Mouse (Mus musculus): ENCODE data around the gene Vamp5. TPM values are rescaled to one million over a fixed set of nuclear protein-coding genes. Genes with fewer than 3 reads are reported as not detected.

The Vamp5 gene
- total and polyA plus RNA-seq, 3 experiments: 465 to 593 TPM; not detected in 1

GRCm38 (mm10) chr6:72366844-72367443, 13.3 kb downstream of the Vamp5 start, which contains the start of gene Rnf181 (continued):
- TF ChIP-seq RCOR1 (IDR thresholded peaks at IDR 0.05; ENCODE audit: low read depth, low read length): no peak
- no peak for TF ChIP-seq RAD21 (IDR thresholded peaks at IDR 0.05; ENCODE audit: low read depth, low read length)

DNA sequence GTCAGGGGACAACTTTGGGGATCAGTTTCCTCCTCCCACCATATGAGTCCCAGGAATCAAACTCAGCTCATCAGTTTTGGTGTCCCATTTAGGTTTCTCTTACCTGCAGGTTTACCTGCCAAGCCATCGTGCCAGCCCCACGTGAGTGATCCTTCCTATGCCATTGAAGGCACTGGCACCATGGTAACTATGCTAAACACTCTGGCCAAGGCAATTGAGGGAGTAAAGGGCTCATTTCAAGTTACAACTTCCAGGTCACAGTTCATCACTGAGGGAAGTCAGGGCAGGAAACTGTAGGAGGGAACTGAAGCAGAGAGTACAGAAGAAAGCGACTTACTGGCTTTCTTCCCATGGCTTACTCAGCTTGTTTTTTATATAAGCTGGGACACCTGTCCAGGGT, 14.0 kb downstream of the Vamp5 start:
- H3K27me3 ChIP-seq (ENCODE audit: control insufficient read depth in 1 of 2, insufficient read depth in 2 of 2, low read length in 2 of 2): no peaks in the 10 kb centered on the region
- no peak for DNase-seq (ENCODE audit: low read depth, low spot score)
- no peak for TF ChIP-seq MXI1 (IDR thresholded peaks at IDR 0.05; ENCODE audit: low read depth, low read length)
- TF ChIP-seq HCFC1 (IDR thresholded peaks at IDR 0.05; ENCODE audit: low read depth, low read length): peak; percentile 53; the same call in 1 of the 2 replicates
- no peak; a peak in 1 of 4 replicates for TF ChIP-seq POLR2A (IDR thresholded peaks at IDR 0.05; ENCODE audit: control insufficient read depth in 1 of 2, insufficient read depth in 1 of 2, low read depth in 1 of 2, low read length in 2 of 2, poor library complexity in 1 of 2)
- no peak for TF ChIP-seq RCOR1 (IDR thresholded peaks at IDR 0.05; ENCODE audit: low read depth, low read length)
- TF ChIP-seq GATA1 (IDR thresholded peaks at IDR 0.05; ENCODE audit: low read depth, low read length): no peak
- no peak for TF ChIP-seq NRF1 (IDR thresholded peaks at IDR 0.05; ENCODE audit: insufficient read depth, low read depth, low read length, poor library complexity, severe bottlenecking)
- TF ChIP-seq MYB (IDR thresholded peaks at IDR 0.05; ENCODE audit: low read depth, low read length): no peak
- peaks cover 1 to 15% of the 10 kb centered on the region in 2 experiments; a peak in 3 of 4 replicates for H3K36me3 ChIP-seq (ENCODE audit: control insufficient read depth in 1 of 2, insufficient read depth in 2 of 2, low read length in 2 of 2)
- no peak overlapping the region for H3K9ac ChIP-seq (ENCODE audit: control insufficient read depth, low read depth, low read length, poor library complexity, severe bottlenecking)
- H3K27ac ChIP-seq (ENCODE audit: control insufficient read depth, low read depth, low read length): no peak overlapping the region
- H3K79me2 ChIP-seq (ENCODE audit: control insufficient read depth, insufficient read depth, low read length, poor library complexity): peaks cover 8% of the 10 kb centered on the region
- H3K9me3 ChIP-seq (replicated peaks; ENCODE audit: insufficient read depth, low read length): no peaks in the 10 kb centered on the region
- no peak overlapping the region for H3K4me3 ChIP-seq (ENCODE audit: control insufficient read depth in 1 of 2, insufficient read depth in 1 of 2, low read depth in 2 of 2, low read length in 2 of 2)
- peaks cover 0 to 16% of the 10 kb centered on the region in 2 experiments; a peak in 2 of 4 replicates for H3K4me1 ChIP-seq (ENCODE audit: control insufficient read depth in 1 of 2, insufficient read depth in 2 of 2, low read length in 2 of 2)

GRCm38 (mm10) chr6:72364985-72365384, 15.3 kb downstream of the Vamp5 start:
- Histone ChIP-seq H3K27me3 (ENCODE audit: control insufficient read depth in 1 of 2, insufficient read depth in 2 of 2, low read length in 2 of 2) (no peaks in the 10 kb centered on the region), H3K79me2 (ENCODE audit: control insufficient read depth, insufficient read depth, low read length, poor library complexity) (peaks cover 8% of the 10 kb centered on the region), H3K4me1 (ENCODE audit: control insufficient read depth in 1 of 2, insufficient read depth in 2 of 2, low read length in 2 of 2) (peaks cover 0 to 27% of the 10 kb centered on the region in 2 experiments; a peak in 2 of 4 replicates), H3K27ac (ENCODE audit: control insufficient read depth, low read depth, low read length) (no peak overlapping the region), H3K9me3 (replicated peaks; ENCODE audit: insufficient read depth, low read length) (no peaks in the 10 kb centered on the region), H3K9ac (ENCODE audit: control insufficient read depth, low read depth, low read length, poor library complexity, severe bottlenecking) (no peak overlapping the region), H3K4me3 (ENCODE audit: control insufficient read depth in 1 of 2, insufficient read depth in 1 of 2, low read depth in 2 of 2, low read length in 2 of 2) (no peak overlapping the region), H3K36me3 (ENCODE audit: control insufficient read depth in 1 of 2, insufficient read depth in 2 of 2, low read length in 2 of 2) (peaks cover under 1 to 22% of the 10 kb centered on the region in 2 experiments; a peak in 3 of 4 replicates)
- no peak for TF ChIP-seq RAD21 (IDR thresholded peaks at IDR 0.05; ENCODE audit: low read depth, low read length)
- no peak for TF ChIP-seq NRF1 (IDR thresholded peaks at IDR 0.05; ENCODE audit: insufficient read depth, low read depth, low read length, poor library complexity, severe bottlenecking)
- TF ChIP-seq GATA1 (IDR thresholded peaks at IDR 0.05; ENCODE audit: low read depth, low read length): no peak
- no peak for TF ChIP-seq CHD2 (IDR thresholded peaks at IDR 0.05; ENCODE audit: low read length)
- TF ChIP-seq MAX (IDR thresholded peaks at IDR 0.05; ENCODE audit: low read length): no peak
- DNase-seq (ENCODE audit: low read depth, low spot score): no peak

GRCm38 (mm10) chr6:72364009-72364408, 16.3 kb downstream of the Vamp5 start:
- DNase-seq (ENCODE audit: low read depth, low spot score): peak; percentile 44
- TF ChIP-seq SMC3 (IDR thresholded peaks at IDR 0.05; ENCODE audit: low read depth, low read length): 0 out of 2 replicates have a peak, but pooled peaks have one; percentile 30
- no peak for TF ChIP-seq GABPA (IDR thresholded peaks at IDR 0.05; ENCODE audit: low read depth, low read length)
- peak in 2 of 3 experiments; percentile 48 to 60; a peak in 4 of 6 replicates for TF ChIP-seq CTCF (IDR thresholded peaks at IDR 0.05 in 2 of 3, conservative IDR thresholded peaks at IDR 0.05 in 1 of 3; ENCODE audit: control insufficient read depth in 1 of 3, insufficient read depth in 1 of 3, low read depth in 2 of 3, low read length in 3 of 3, poor library complexity in 1 of 3, severe bottlenecking in 1 of 3)
- TF ChIP-seq RAD21 (IDR thresholded peaks at IDR 0.05; ENCODE audit: low read depth, low read length): peak; percentile 21
- no peaks in the 10 kb centered on the region for H3K27me3 ChIP-seq (ENCODE audit: control insufficient read depth in 1 of 2, insufficient read depth in 2 of 2, low read length in 2 of 2)
- no peaks in the 10 kb centered on the region for H3K9me3 ChIP-seq (replicated peaks; ENCODE audit: insufficient read depth, low read length)
- H3K27ac ChIP-seq (ENCODE audit: control insufficient read depth, low read depth, low read length): no peak overlapping the region
- H3K9ac ChIP-seq (ENCODE audit: control insufficient read depth, low read depth, low read length, poor library complexity, severe bottlenecking): no peak overlapping the region
- no peak overlapping the region for H3K4me3 ChIP-seq (ENCODE audit: control insufficient read depth in 1 of 2, insufficient read depth in 1 of 2, low read depth in 2 of 2, low read length in 2 of 2)
- peaks cover 8% of the 10 kb centered on the region for H3K79me2 ChIP-seq (ENCODE audit: control insufficient read depth, insufficient read depth, low read length, poor library complexity)
- H3K4me1 ChIP-seq (ENCODE audit: control insufficient read depth in 1 of 2, insufficient read depth in 2 of 2, low read length in 2 of 2): peaks cover 0 to 27% of the 10 kb centered on the region in 2 experiments; a peak in 2 of 4 replicates
- H3K36me3 ChIP-seq (ENCODE audit: control insufficient read depth in 1 of 2, insufficient read depth in 2 of 2, low read length in 2 of 2): peaks cover 0 to 22% of the 10 kb centered on the region in 2 experiments; a peak in 3 of 4 replicates

Measured in MEL (cell line).